Mouse (Mus musculus) left cerebral cortex, adult 9 months (tissue): ENCODE data around the gene St6galnac5.
"Not testable (repeated sequence)": the region's sequence is repeated elsewhere in the genome, so short reads cannot be mapped to it uniquely, and the experiment has no call there.

Source experiments
- DNase-seq, 2 experiments: peaks; one replicate each; pipeline ENCODE4 v3.0.0; 2022; ENCODE audit warnings: low spot score in 2 of 2

St6galnac5 gene

GRCm38 (mm10) chr3:152793006-152793405 is 189.0 kb downstream of the St6galnac5 start:
- DNase-seq: no peak

- no peak for DNase-seq
Observed at GRCm38 (mm10) chr3:152792601-152793000, 189.4 kb downstream of the St6galnac5 start.

GRCm38 (mm10) chr3:152788301-152788953 is 193.6 kb downstream of the St6galnac5 start:
- DNase-seq: not testable (repeated sequence)

- not testable (repeated sequence) for DNase-seq
Observed at GRCm38 (mm10) chr3:152784353-152784752, 197.7 kb downstream of the St6galnac5 start.

- peak in 1 of 2 experiments; percentile 66 for DNase-seq
Observed at GRCm38 (mm10) chr3:152783792-152784191, 198.3 kb downstream of the St6galnac5 start.

- DNase-seq: no peak
Observed at GRCm38 (mm10) chr3:152779819-152780218, 202.2 kb downstream of the St6galnac5 start.

GRCm38 (mm10) chr3:152776872-152777540 is 205.0 kb downstream of the St6galnac5 start:
- no peak for DNase-seq

- DNase-seq: no peak
Observed at GRCm38 (mm10) chr3:152776363-152776762, 205.7 kb downstream of the St6galnac5 start.

- no peak for DNase-seq
Observed at GRCm38 (mm10) chr3:152770056-152770455, 212.0 kb downstream of the St6galnac5 start.

- no peak for DNase-seq
Observed at GRCm38 (mm10) chr3:152767485-152767884, 214.6 kb downstream of the St6galnac5 start.
